Mouse (Mus musculus): ENCODE data around the gene Kcng1. TPM values are rescaled to one million over a fixed set of nuclear protein-coding genes. Genes with fewer than 3 reads are reported as not detected.

Gene Kcng1
- total RNA-seq (2023): not detected in 4 replicates

DNA sequence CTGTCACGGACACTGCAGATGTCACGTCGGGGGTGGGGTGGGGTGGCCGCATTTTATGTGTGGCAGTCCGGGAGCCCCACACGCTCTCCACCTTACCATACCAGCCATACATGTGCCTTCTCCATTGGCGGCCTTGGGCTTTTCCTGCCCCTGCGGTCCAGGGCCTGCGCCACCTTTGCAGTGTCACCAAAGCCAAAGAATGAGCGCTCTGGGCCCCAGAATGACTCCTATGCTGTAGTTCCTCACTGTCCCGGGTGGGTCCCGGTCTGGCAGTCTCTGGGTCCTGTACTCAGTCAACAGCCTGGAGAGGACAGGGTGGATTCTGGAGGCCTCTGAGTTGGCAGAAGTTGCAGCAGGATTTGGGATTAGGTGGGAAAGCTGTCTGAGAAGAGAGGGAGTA is at the start of gene Kcng1:
Kcng1 (minus strand) TSS at position 155 of the 400 bp plus-strand sequence.

GRCm38 (mm10) chr2:168230026-168230728 is 51.4 kb downstream of the Kcng1 start, which contains the start of the genes Gm20716, Dpm1 and Mocs3:
TSS of gene Gm20716 (minus strand) at chr2:168230364.
TSS of gene Dpm1 (minus strand) at chr2:168230591.
TSS of gene Mocs3 (plus strand) at chr2:168230622.

Other genes with a start within 250 kb of the Kcng1 start
- 1.7 to 3.3 TPM (median 2.4 TPM) in 4 replicates for gene Pard6b, start 200.7 kb downstream of the Kcng1 start, total RNA-seq (2023)
- gene Adnp, start 74.6 kb downstream of the Kcng1 start, total RNA-seq (2023): 95.4 to 96.3 TPM (median 95.6 TPM) in 4 replicates
- gene Gm20716, start 51.4 kb downstream of the Kcng1 start, total RNA-seq (2023): 1.7 to 8.7 TPM (median 5.3 TPM) in 4 replicates
- 114 to 136 TPM (median 125 TPM) in 4 replicates for gene Dpm1, start 51.1 kb downstream of the Kcng1 start, total RNA-seq (2023)
- gene Mocs3, start 51.1 kb downstream of the Kcng1 start, total RNA-seq (2023): 13.1 to 15.6 TPM (median 14.3 TPM) in 4 replicates

Measured in B cell, adult 62 days (primary cell).